Comparison of ENCODE assay signal across 29 mouse cellular contexts in genomic region chr8:90503306-90503705, GRCm38 (mm10).
A peak's percentile ranks its signal among the peaks of the same experiment; 100 is the strongest.
DNase-seq lines count a peak whose midpoint lies in the region; ATAC-seq lines count a peak whose summit lies in the region.
"Had no signal": no experiment of that assay in that cellular context is flagged by ENCODE, and none has a peak within 500 bp of the region (broad histone marks: within the 10 kb centered on the region; RNA-seq: fewer than 3 reads in every experiment).

No protein-coding gene starts in this region.

- WGBS in heart, embryonic 13.5 days, result 10% methylated on average over 2 of the region's 2 CpGs
- WGBS in heart, embryonic 10.5 days, result 23% methylated on average over 2 of the region's 2 CpGs
- 54% methylated on average over 2 of the region's 2 CpGs for WGBS in forebrain, embryonic 10.5 days

- no peaks in the 10 kb centered on the region for H3K27me3 ChIP-seq in heart, embryonic 13.5 days (replicated peaks)
- no peaks in the 10 kb centered on the region for H3K27me3 ChIP-seq in heart, embryonic 10.5 days (ENCODE audit: insufficient read depth, poor library complexity, severe bottlenecking)
- no peaks in the 10 kb centered on the region for H3K27me3 ChIP-seq in forebrain, embryonic 10.5 days (ENCODE audit: poor library complexity, severe bottlenecking)
- H3K27me3 ChIP-seq: liver, embryonic 15.5 days; lung, embryonic 15.5 days; megakaryocyte, embryonic 14.5 days had no signal

- no peak for ATAC-seq in heart, embryonic 13.5 days (ENCODE audit: extremely low read depth, insufficient number of reproducible peaks, low FRiP score, low TSS enrichment)
- ATAC-seq: activated CD4-positive, CD25-positive, alpha-beta regulatory T cell, adult 4 months; forebrain, embryonic 14.5 days; hindbrain, postnatal 0 days; midbrain, embryonic 16.5 days had no signal

- H3K9ac ChIP-seq in heart, embryonic 13.5 days, result 0 out of 2 replicates have a peak overlapping the region, but pooled peaks have one; percentile 19
- H3K9ac ChIP-seq: embryonic facial prominence, embryonic 13.5 days; liver, embryonic 15.5 days; lung, embryonic 15.5 days had no signal

- no peaks in the 10 kb centered on the region for H3K36me3 ChIP-seq in heart, embryonic 13.5 days
- H3K36me3 ChIP-seq in heart, embryonic 10.5 days, result no peaks in the 10 kb centered on the region
- no peaks in the 10 kb centered on the region for H3K36me3 ChIP-seq in forebrain, embryonic 10.5 days (replicated peaks)
- H3K36me3 ChIP-seq: embryonic facial prominence, embryonic 13.5 days; hindbrain, embryonic 10.5 days; limb, embryonic 10.5 days; liver, embryonic 15.5 days; lung, embryonic 15.5 days had no signal

- no peak overlapping the region for H3K4me2 ChIP-seq in heart, embryonic 13.5 days
- H3K4me2 ChIP-seq: embryonic facial prominence, embryonic 13.5 days; liver, embryonic 15.5 days; lung, embryonic 15.5 days had no signal

- H3K4me3 ChIP-seq in heart, embryonic 13.5 days, result no peak overlapping the region
- no peak overlapping the region for H3K4me3 ChIP-seq in heart, embryonic 10.5 days
- no peak overlapping the region for H3K4me3 ChIP-seq in forebrain, embryonic 10.5 days
- H3K4me3 ChIP-seq: embryonic facial prominence, embryonic 13.5 days; hindbrain, embryonic 10.5 days; limb, embryonic 10.5 days; liver, embryonic 15.5 days; lung, embryonic 15.5 days; megakaryocyte, embryonic 14.5 days; myocyte had no signal

- H3K27ac ChIP-seq in heart, embryonic 13.5 days (replicated peaks), result peak overlapping the region; percentile 50; the same call in 1 of the 2 replicates
- H3K27ac ChIP-seq in heart, embryonic 10.5 days, result no peak overlapping the region; the same call in 1 of the 2 replicates
- H3K27ac ChIP-seq in forebrain, embryonic 10.5 days, result no peak overlapping the region
- H3K27ac ChIP-seq: embryonic facial prominence, embryonic 13.5 days; hindbrain, embryonic 10.5 days; hindbrain, postnatal 0 days; limb, embryonic 10.5 days; liver, embryonic 15.5 days; lung, embryonic 15.5 days had no signal

- H3K9me3 ChIP-seq in heart, embryonic 13.5 days, result no peaks in the 10 kb centered on the region
- no peaks in the 10 kb centered on the region for H3K9me3 ChIP-seq in heart, embryonic 10.5 days
- no peaks in the 10 kb centered on the region for H3K9me3 ChIP-seq in forebrain, embryonic 10.5 days
- H3K9me3 ChIP-seq: embryonic facial prominence, embryonic 13.5 days; limb, embryonic 10.5 days; liver, embryonic 15.5 days; lung, embryonic 15.5 days had no signal

- no peak for DNase-seq in heart, embryonic 10.5 days (ENCODE audit: low spot score)
- peak; percentile 55 to 57 for DNase-seq in left cerebral cortex, adult 9 months (ENCODE audit: low spot score in 2 of 2)
- DNase-seq in left cerebral cortex, adult 11 months (ENCODE audit: low spot score), result no peak
- DNase-seq in NIH3T3 (ENCODE audit: low read depth), result peak; percentile 25
- peak; percentile 91 for DNase-seq in brain, adult 2 months (ENCODE audit: low read depth, low spot score)
- DNase-seq in forebrain, embryonic 10.5 days (ENCODE audit: extremely low spot score, low spot score), result no peak
- DNase-seq: adrenal gland, adult 8-10 months; cerebellum, adult 18-20 months; cerebellum, postnatal 25 days; embryo, embryonic 11 days; gastrocnemius, postnatal 25 days; kidney, adult 18-20 months; kidney, postnatal 4 days; layer of hippocampus, adult 9-11 months; liver; lung, postnatal 36 days; spleen, adult 18-20 months had no signal

- peaks cover 23% of the 10 kb centered on the region for H3K4me1 ChIP-seq in heart, embryonic 13.5 days
- H3K4me1 ChIP-seq in heart, embryonic 10.5 days, result 0 out of 2 replicates have a peak, but pooled peaks cover 10% of the 10 kb centered on the region
- H3K4me1 ChIP-seq in forebrain, embryonic 10.5 days, result no peaks in the 10 kb centered on the region
- H3K4me1 ChIP-seq: embryonic facial prominence, embryonic 13.5 days; liver, embryonic 15.5 days; lung, embryonic 15.5 days; megakaryocyte, embryonic 14.5 days had no signal

Comparison
In these comparisons a context has a peak if more than half of its experiments do, and no peak if none do; other contexts are left out.
1. DNase-seq: peak in left cerebral cortex, adult 9 months (2 of 2), NIH3T3 (single experiment) and brain, adult 2 months (single experiment); none in heart, embryonic 10.5 days (single experiment), left cerebral cortex, adult 11 months (single experiment) and forebrain, embryonic 10.5 days (single experiment).